Mouse (Mus musculus) heart, embryonic 12.5 days (tissue): ENCODE results near the gene Triobp. TPM values are rescaled to one million over a fixed set of nuclear protein-coding genes. Genes with fewer than 3 reads are reported as not detected.

Source experiments
- ATAC-seq: fragments of 200-750 bp; cut with Nextera tagmentation; 2 replicates; pipeline ENCODE4 v1.8.0; 2017; ENCODE audit warnings: moderate TSS enrichment, moderate library complexity; ENCODE audit not compliant: insufficient number of reproducible peaks, low FRiP score
- H3K27ac ChIP-seq: fragments of 300-500 bp; sonication (generic); 2 replicates; pipeline ENCODE4 v1.5.1; 2016; ENCODE audit warnings: mild to moderate bottlenecking, moderate library complexity; ENCODE audit not compliant: poor library complexity, severe bottlenecking
- H3K27me3 ChIP-seq: fragments of 300-500 bp; sonication (generic); replicated peaks from 2 replicates; pipeline ENCODE4 v1.6.1; 2016; ENCODE audit warnings: mild to moderate bottlenecking, moderate library complexity
- H3K36me3 ChIP-seq: fragments of 300-500 bp; sonication (generic); 2 replicates; pipeline ENCODE4 v1.6.1; 2016; ENCODE audit warnings: mild to moderate bottlenecking, moderate library complexity
- H3K4me1 ChIP-seq: fragments of 300-500 bp; sonication (generic); replicated peaks from 2 replicates; pipeline ENCODE4 v1.6.1; 2016; ENCODE audit warnings: mild to moderate bottlenecking
- H3K4me2 ChIP-seq: fragments of 300-500 bp; sonication (generic); 2 replicates; pipeline ENCODE4 v1.6.1; 2016; ENCODE audit warnings: mild to moderate bottlenecking, moderate library complexity
- H3K4me3 ChIP-seq: fragments of 300-500 bp; sonication (generic); 2 replicates; pipeline ENCODE4 v1.5.1; 2016; ENCODE audit warnings: mild to moderate bottlenecking
- H3K9ac ChIP-seq: fragments of 300-500 bp; sonication (generic); 2 replicates; pipeline ENCODE4 v1.6.1; 2016; ENCODE audit warnings: mild to moderate bottlenecking, moderate library complexity
- H3K9me3 ChIP-seq: fragments of 300-500 bp; sonication (generic); replicated peaks from 2 replicates; pipeline ENCODE4 v1.6.1; 2016; ENCODE audit warnings: mild to moderate bottlenecking, moderate library complexity
- WGBS: fragments of 180-500 bp; shearing (Covaris S2); methylation state at CpG from one replicate; pipeline ENCODE4 v1.1.7; 2016; 5-methylcytosine and 5-hydroxymethylcytosine counted together
- polyA plus RNA-seq: library from polyadenylated mRNA; unstranded; fragments of >200 nt; fragmentation: Nextera tagmentation; extraction: Ambion mirVana; gene quantifications from 2 replicates; pipeline ENCODE4 v1.2.1, GENCODE M21; 2016

The Triobp gene
- polyA plus RNA-seq, 1 experiment from 2014 or later = 59.4 TPM

DNA sequence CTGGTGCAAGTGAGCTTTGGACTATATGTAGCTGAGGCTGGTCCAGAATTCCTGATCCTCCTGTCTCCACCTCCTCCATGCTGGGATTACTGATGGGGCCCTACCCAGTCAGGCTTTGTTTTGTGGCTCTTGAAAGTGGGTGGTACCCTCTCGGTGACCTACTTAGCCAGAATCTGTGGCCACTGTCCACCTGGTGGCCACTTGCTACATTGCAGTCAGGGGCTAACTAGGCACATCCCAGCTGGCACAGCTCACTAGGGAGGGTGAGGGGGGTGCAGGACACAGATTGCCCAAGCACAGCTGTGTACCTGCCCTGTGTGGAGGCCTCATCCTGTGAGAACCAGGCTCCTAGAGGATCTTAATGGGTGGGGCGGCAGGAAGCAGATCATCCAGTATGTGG is 15.4 kb downstream of the Triobp start:
- Histone ChIP-seq H3K27me3 (peaks cover 3% of the 10 kb centered on the region; the same call in 1 of the 2 replicates), H3K36me3 (0 out of 2 replicates have a peak, but pooled peaks cover 5% of the 10 kb centered on the region), H3K27ac (no peak overlapping the region), H3K9me3 (no peaks in the 10 kb centered on the region), H3K9ac (no peak overlapping the region), H3K4me2 (no peak overlapping the region), H3K4me3 (no peak overlapping the region), H3K4me1 (0 out of 2 replicates have a peak, but pooled peaks cover 6% of the 10 kb centered on the region)
- WGBS = 33% methylated on average over 2 of the region's 2 CpGs
- 0 out of 2 replicates have a peak, but pooled peaks have one; percentile 31 for ATAC-seq

DNA sequence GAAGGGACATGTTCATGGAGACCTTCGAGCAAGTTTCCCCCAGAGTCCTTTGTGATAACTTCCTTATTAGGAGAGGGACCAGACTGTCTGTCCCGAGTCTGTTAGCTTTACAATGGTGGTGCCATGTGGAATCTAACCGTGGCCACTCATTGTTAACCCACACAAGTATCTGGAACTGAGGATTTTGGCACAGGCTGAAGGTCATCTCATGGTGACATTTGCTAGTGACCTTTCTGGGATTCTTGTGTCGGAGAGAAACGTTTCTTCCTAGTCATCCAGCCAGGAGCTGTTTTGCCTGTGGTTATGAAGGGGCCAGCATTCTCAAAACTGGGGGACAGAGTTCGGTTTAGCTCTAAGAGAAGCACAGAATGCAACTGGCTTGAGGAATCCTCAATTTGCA is 24.1 kb downstream of the Triobp start:
- H3K4me2 ChIP-seq = no peak overlapping the region
- no peaks in the 10 kb centered on the region for H3K36me3 ChIP-seq
- H3K27me3 ChIP-seq = peaks cover 7% of the 10 kb centered on the region
- 65% methylated on average over 6 of the region's 6 CpGs for WGBS
- no peak overlapping the region for H3K4me3 ChIP-seq
- ATAC-seq = no peak
- H3K9ac ChIP-seq = no peak overlapping the region
- no peaks in the 10 kb centered on the region for H3K9me3 ChIP-seq
- H3K4me1 ChIP-seq = no peaks in the 10 kb centered on the region
- H3K27ac ChIP-seq = no peak overlapping the region

DNA sequence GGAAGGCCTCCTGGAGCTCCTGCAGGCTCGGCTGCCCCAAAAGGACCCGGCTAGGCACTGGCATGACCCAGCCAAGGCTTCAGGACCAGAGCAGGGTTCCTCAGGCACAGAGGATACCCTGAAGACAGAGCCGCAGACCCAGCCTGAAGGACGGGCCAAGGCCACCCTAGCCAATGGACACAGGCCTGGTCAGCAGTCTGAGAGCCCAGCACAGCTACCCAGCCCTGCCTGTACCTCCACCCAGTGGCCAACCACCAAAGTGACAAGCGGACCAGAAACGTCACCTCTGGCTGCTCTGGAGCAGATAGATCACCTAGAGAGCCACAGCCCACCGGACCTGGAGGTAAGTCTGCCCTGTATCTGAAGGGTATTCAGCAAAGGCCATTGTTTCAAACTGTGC is 26.4 kb downstream of the Triobp start:
- Histone ChIP-seq H3K9ac (no peak overlapping the region), H3K27ac (no peak overlapping the region), H3K4me2 (no peak overlapping the region), H3K9me3 (no peaks in the 10 kb centered on the region), H3K4me3 (no peak overlapping the region), H3K27me3 (no peaks in the 10 kb centered on the region), H3K4me1 (peaks cover 8% of the 10 kb centered on the region), H3K36me3 (no peaks in the 10 kb centered on the region)
- no peak for ATAC-seq
- WGBS = 64% methylated on average over 7 of the region's 7 CpGs

DNA sequence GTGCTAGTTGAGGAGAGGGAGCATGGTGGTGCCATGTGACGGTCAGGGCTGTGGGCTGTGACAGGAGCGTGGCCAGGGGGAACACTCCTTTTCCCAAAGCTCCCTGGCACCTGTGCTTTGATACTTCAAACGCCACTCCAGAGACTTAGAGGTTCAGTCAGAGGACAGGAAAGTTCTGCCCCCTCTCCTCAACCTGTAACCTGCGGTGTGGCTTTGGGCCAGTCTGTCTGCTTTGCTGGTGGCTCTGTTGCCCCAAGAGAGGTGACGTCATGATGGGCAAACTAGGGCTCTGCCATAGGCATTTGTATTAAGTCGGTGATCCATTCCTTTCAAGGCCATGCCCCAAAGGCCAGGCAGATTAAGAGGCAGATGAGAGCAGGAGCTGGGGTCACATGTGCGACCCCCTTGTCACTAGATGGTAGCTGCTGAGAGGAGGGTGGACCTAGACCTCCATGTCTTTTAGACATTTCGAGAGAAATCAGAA is 30.2 kb downstream of the Triobp start:
- Histone ChIP-seq H3K4me1 (peaks cover 28% of the 10 kb centered on the region), H3K27me3 (no peaks in the 10 kb centered on the region), H3K36me3 (no peaks in the 10 kb centered on the region), H3K9ac (no peak overlapping the region), H3K9me3 (no peaks in the 10 kb centered on the region), H3K27ac (no peak overlapping the region), H3K4me3 (no peak overlapping the region), H3K4me2 (no peak overlapping the region)
- no peak for ATAC-seq
- WGBS = 83% methylated on average over 8 of the region's 8 CpGs

DNA sequence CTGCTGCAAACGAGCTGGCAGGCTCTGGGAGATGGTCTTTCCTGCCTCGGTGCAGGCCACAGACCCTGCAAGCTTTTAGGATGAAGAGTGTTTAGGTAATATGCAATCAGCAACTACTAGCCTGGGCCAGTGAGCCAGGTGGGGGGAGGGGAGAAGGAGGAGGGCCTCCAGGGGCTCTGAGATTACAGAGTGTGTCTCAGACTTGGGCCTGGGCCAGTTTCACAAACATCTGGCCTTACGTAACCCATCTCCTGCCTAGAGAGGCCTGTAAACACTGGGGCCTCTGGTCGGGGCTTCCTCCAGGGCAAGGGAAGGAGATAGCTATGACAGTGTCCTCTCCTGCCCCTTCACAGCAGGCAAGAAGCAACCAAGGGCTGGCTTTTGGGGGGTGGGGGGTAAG is 31.4 kb downstream of the Triobp start:
- Histone ChIP-seq H3K36me3 (no peaks in the 10 kb centered on the region), H3K27me3 (no peaks in the 10 kb centered on the region), H3K9me3 (no peaks in the 10 kb centered on the region), H3K27ac (peak overlapping the region; percentile 71), H3K4me1 (peaks cover 32% of the 10 kb centered on the region), H3K4me3 (no peak overlapping the region), H3K4me2 (peak overlapping the region; percentile 29; the same call in 1 of the 2 replicates), H3K9ac (peak overlapping the region; percentile 34)
- 7% methylated on average over 4 of the region's 4 CpGs for WGBS
- peak; percentile 26; the same call in 1 of the 2 replicates for ATAC-seq

DNA sequence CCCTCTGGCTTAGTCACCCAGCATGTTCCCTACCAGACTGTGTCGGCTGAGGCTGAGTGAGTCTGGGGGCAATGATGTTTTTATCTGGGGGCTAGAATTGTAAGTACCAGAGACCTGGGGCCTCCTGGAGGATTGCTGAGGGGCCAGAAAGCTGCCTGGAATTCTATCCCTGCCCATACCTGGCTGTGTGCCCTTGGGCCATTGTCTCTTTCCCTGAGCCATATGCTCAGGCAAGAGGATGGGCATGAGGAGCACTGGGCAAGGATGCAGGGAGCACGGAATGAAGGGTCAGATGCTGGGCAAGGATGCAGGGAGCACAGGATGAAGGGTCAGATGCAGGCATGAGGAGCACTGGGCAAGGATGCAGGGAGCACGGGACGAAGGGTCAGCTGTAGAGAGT is 32.6 kb downstream of the Triobp start:
- H3K9ac ChIP-seq = no peak overlapping the region
- H3K27ac ChIP-seq = no peak overlapping the region

DNA sequence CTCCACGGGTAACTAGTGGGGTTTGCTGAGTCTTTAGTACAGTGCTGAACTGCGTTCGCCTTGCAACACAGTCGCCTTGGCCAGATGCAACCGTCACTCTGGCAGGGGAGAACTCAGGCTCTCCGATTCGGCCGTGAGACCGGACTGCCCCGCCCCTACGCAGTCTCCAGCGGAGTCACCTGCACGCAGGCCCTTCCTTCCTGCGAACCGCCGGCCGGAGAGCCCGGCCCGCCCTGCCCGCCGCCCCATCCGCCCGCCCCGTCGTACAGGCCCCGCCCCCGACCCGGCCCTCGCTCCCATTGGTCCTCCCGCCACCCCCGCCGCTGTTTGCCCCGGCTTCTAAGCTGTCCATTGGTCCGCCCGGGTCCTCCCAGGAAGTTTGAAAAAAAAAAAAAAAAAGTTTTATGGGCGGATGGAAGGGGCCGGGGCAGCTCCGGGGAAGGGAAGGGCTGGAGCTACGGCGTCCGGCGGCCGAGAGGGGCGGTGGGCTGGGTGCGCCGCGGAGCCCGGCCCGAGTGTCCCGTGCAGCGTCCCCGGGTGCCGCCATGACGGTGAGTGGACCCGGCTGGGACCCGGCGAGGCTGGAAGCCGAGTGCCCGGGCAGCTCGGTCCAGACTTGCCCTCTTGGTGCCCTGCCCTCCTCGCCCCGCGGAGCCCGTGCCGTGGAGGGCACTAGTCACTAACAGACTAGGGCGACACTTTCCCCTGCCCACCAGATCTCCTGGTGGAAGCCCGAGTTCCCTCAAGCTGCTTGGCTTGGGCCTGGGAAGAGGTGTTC is 35.3 kb downstream of the Triobp start:
- no peaks in the 10 kb centered on the region for H3K9me3 ChIP-seq
- no peaks in the 10 kb centered on the region for H3K27me3 ChIP-seq
- H3K9ac ChIP-seq = peak overlapping the region; percentile 96
- H3K4me3 ChIP-seq = peak overlapping the region; percentile 92
- ATAC-seq = peak; percentile 90
- peak overlapping the region; percentile 87 for H3K4me2 ChIP-seq
- H3K4me1 ChIP-seq = peaks cover 72% of the 10 kb centered on the region
- H3K27ac ChIP-seq = peak overlapping the region; percentile 92
- WGBS = 2% methylated on average over 62 of the region's 67 CpGs
- H3K36me3 ChIP-seq = peaks cover 6% of the 10 kb centered on the region; the same call in 1 of the 2 replicates

More for the DNA sequence above, 32.6 kb downstream of the Triobp start:
- Histone ChIP-seq H3K4me2 (no peak overlapping the region), H3K4me1 (peaks cover 44% of the 10 kb centered on the region), H3K9me3 (no peaks in the 10 kb centered on the region), H3K36me3 (no peaks in the 10 kb centered on the region), H3K4me3 (no peak overlapping the region), H3K27me3 (no peaks in the 10 kb centered on the region)
- ATAC-seq = no peak
- 79% methylated on average over 4 of the region's 4 CpGs for WGBS

DNA sequence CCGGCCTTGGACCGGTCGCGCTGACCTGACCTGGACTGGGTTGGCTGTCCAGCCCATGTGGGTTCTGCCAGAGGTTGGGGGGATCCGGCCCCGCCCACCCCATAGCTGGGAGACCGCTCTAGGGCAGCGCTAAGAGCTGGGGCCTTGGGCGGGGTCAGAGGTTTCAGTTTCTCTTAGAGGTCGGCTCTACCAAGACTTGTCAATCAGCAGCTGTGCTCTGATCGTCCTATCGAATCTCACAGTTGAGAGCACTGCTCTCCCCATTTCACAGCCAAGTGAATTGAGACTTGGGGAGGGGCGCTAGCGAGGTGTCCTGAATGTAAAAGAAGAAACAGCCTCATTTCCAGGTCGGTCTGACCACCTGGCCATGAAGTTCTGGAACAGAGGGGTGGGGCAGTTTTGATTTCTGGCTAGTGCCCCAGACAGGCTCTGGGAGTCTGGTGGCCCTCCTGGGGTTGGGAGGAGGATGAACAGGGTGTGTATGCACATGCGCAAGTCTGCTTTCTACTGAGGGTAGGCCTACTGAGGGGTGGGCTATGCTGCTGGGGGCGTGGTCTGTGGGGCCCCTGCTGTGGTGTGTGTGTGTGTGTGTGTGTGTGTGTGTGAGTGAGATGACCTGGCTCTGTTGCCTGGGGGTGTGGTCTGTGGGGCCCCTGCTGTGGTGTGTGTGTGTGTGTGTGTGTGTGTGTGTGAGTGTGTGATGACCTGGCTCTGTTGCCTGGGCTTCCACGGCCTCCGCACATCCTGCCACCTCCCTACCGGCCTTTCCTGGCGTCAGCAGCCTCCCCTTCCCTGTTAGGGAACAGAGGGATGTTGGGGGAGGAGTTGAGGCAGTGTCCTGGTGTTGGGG is 36.1 kb downstream of the Triobp start:
- 2% methylated on average over 21 of the region's 21 CpGs for WGBS

DNA sequence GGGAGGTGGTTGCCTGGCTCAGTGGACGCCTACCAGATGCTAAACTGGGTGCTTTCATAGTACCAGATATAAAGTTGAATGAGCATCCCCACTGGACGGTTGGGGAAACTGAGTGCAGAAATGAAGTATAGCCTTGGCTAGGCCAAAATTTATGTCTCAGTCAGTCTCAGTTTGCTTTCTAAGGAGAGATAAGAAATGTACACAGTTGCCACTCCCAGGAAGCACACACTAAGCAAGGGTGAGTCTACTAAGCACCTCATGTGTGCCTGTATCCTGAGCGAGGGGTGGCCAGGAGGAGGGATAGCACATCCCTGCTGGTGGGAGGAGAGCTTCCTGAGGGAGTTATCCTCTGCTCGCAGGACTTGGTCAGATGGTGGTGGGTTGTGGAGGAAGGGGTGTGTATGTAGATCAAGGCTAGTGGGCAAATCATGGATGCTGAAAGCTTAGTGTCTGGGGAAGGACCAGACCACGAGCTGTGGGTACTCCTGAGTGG is 36.8 kb downstream of the Triobp start:
- Histone ChIP-seq H3K4me2 (peak overlapping the region; percentile 87), H3K4me1 (peaks cover 74% of the 10 kb centered on the region), H3K27ac (peak overlapping the region; percentile 92), H3K36me3 (peaks cover 20% of the 10 kb centered on the region), H3K27me3 (no peaks in the 10 kb centered on the region), H3K9ac (peak overlapping the region; percentile 96), H3K9me3 (no peaks in the 10 kb centered on the region), H3K4me3 (peak overlapping the region; percentile 92)
- no peak for ATAC-seq
- 30% methylated on average over 5 of the region's 5 CpGs for WGBS

More for the DNA sequence above, 36.1 kb downstream of the Triobp start:
- no peaks in the 10 kb centered on the region for H3K27me3 ChIP-seq
- H3K9ac ChIP-seq = peak overlapping the region; percentile 96
- peak overlapping the region; percentile 92 for H3K4me3 ChIP-seq
- no peaks in the 10 kb centered on the region for H3K9me3 ChIP-seq
- H3K27ac ChIP-seq = peak overlapping the region; percentile 92
- peaks cover 13% of the 10 kb centered on the region for H3K36me3 ChIP-seq
- peaks cover 74% of the 10 kb centered on the region for H3K4me1 ChIP-seq
- ATAC-seq = peak; percentile 71
- peak overlapping the region; percentile 87 for H3K4me2 ChIP-seq

DNA sequence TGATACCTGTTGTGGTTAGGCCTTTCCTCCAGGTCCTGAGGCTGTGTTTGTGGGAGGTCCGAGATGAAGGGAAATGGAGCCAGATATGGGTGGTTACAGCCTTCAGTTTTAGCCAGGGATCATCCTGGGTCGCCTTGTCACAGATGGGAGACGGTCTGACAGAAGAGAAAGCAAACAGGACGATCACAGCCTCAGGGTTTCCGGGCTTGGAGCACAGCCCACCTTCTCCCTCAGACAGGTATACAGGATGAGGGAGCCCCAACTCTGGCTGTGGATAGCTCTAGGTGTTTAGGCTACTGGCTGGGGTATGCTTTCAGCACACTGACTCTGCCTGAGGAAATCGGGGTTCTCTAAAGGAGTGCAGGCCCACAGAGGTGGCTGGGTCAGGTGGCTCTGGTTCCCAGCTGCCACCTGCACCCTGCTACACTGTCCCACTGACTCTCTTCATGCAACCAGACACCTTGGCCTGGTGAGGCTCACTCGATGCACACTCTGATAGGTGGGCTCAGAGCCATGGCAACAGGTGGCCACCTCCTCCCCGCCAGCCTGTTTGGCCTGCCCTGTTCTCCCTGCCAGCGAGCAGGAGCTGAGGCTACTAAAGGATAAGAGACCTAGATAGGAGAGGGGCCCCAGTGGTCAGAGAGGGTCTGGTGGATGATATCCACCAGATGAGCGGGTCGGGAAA is 39.2 kb downstream of the Triobp start:
- 47% methylated on average over 11 of the region's 11 CpGs for WGBS
- H3K27me3 ChIP-seq = no peaks in the 10 kb centered on the region
- H3K9me3 ChIP-seq = no peaks in the 10 kb centered on the region
- peaks cover 43% of the 10 kb centered on the region for H3K36me3 ChIP-seq
- ATAC-seq = no peak
- H3K4me1 ChIP-seq = peaks cover 77% of the 10 kb centered on the region
- peak overlapping the region; percentile 58 for H3K9ac ChIP-seq
- H3K27ac ChIP-seq = no peak overlapping the region
- peak overlapping the region; percentile 20; the same call in 1 of the 2 replicates for H3K4me2 ChIP-seq
- no peak overlapping the region for H3K4me3 ChIP-seq
